In genomic region chr11:70208778-70209388, GRCm38 (mm10) we compare ENCODE assay signal across 15 mouse cellular contexts.
"Had no signal": no experiment of that assay in that cellular context is flagged by ENCODE, and none has a peak within 500 bp of the region (broad histone marks: within the 10 kb centered on the region; RNA-seq: fewer than 3 reads in every experiment).

No protein-coding gene starts in this region.

- H3K36me3 ChIP-seq: intestine, embryonic 15.5 days; limb, embryonic 13.5 days; liver, embryonic 15.5 days; neural tube, embryonic 13.5 days had no signal

- H3K27ac ChIP-seq: intestine, embryonic 15.5 days; layer of hippocampus, adult 2 months; limb, embryonic 13.5 days; liver, embryonic 15.5 days; neural tube, embryonic 13.5 days had no signal

- H3K9ac ChIP-seq: intestine, embryonic 15.5 days; limb, embryonic 13.5 days; liver, embryonic 15.5 days; neural tube, embryonic 13.5 days had no signal

- H3K9me3 ChIP-seq: intestine, embryonic 15.5 days; limb, embryonic 13.5 days; liver, embryonic 15.5 days; neural tube, embryonic 13.5 days had no signal

- ATAC-seq: intestine, embryonic 15.5 days; midbrain, embryonic 16.5 days had no signal

- H3K4me2 ChIP-seq: intestine, embryonic 15.5 days; limb, embryonic 13.5 days; liver, embryonic 15.5 days; midbrain, embryonic 11.5 days; neural tube, embryonic 13.5 days had no signal

- DNase-seq: kidney, adult 18-20 months; kidney, postnatal 10 days; kidney, postnatal 4 days; left cerebral cortex, postnatal 4 days; right cerebral cortex, adult 18-20 months; right cerebral cortex, postnatal 25 days; thymus, adult 2 months; thymus, postnatal 25 days had no signal

- H3K4me3 ChIP-seq: intestine, embryonic 15.5 days; layer of hippocampus, adult 2 months; limb, embryonic 13.5 days; liver, embryonic 15.5 days; neural tube, embryonic 13.5 days had no signal
